Mouse (Mus musculus) megakaryocyte, embryonic 14.5 days (primary cell): Measurements from ENCODE around the gene Rtca. TPM values are rescaled to one million over a fixed set of nuclear protein-coding genes. Genes with fewer than 3 reads are reported as not detected.
A peak's percentile ranks its signal among the peaks of the same experiment; 100 is the strongest.

Source experiments
- H3K27me3 ChIP-seq: replicated peaks from 2 replicates; pipeline ENCODE3; 2012; ENCODE audit warnings: inconsistent platforms
- H3K36me3 ChIP-seq: replicated peaks from 2 replicates; pipeline ENCODE3; 2012; ENCODE audit warnings: low read length, inconsistent platforms, mixed read lengths
- H3K4me1 ChIP-seq: 2 replicates; pipeline ENCODE4 v1.6.1; 2012; ENCODE audit warnings: inconsistent platforms
- H3K4me3 ChIP-seq: replicated peaks from 2 replicates; pipeline ENCODE3; 2012; ENCODE audit warnings: moderate library complexity, mild to moderate bottlenecking, inconsistent platforms
- H3K9me3 ChIP-seq: 2 replicates; pipeline ENCODE4 v1.6.1; 2012; ENCODE audit warnings: inconsistent platforms
- FLI1 ChIP-seq: IDR thresholded peaks from 2 replicates; pipeline ENCODE4 v1.6.1; 2012; ENCODE audit warnings: low read length, inconsistent platforms, mixed read lengths
- GATA1 ChIP-seq: IDR thresholded peaks from 3 replicates; pipeline ENCODE4 v1.6.1; 2012; ENCODE audit warnings: mixed read lengths, low read length, inconsistent platforms, borderline replicate concordance
- polyA plus RNA-seq: library from polyadenylated mRNA; stranded (reverse); fragments of >175 nt; gene quantifications from 2 replicates; pipeline ENCODE4 v1.2.3, GENCODE M21; 2012; ENCODE audit warnings: low replicate concordance; ENCODE audit not compliant: insufficient read depth

Gene Rtca
- polyA plus RNA-seq, 1 experiment: 44.2 TPM

- TF ChIP-seq GATA1: no peak
- TF ChIP-seq FLI1: no peak
- Histone ChIP-seq H3K36me3 (no peaks in the 10 kb centered on the region), H3K27me3 (peaks cover 4% of the 10 kb centered on the region), H3K4me1 (peaks cover 44% of the 10 kb centered on the region), H3K9me3 (no peaks in the 10 kb centered on the region), H3K4me3 (no peak overlapping the region)
Measured at GRCm38 (mm10) chr3:116480119-116480518, 27.9 kb downstream of the Rtca start.

GRCm38 (mm10) chr3:116477351-116477750 lies 30.7 kb downstream of the Rtca start:
- Histone ChIP-seq H3K27me3 (peaks cover 6% of the 10 kb centered on the region), H3K4me3 (no peak overlapping the region), H3K4me1 (peaks cover 41% of the 10 kb centered on the region), H3K9me3 (no peaks in the 10 kb centered on the region), H3K36me3 (no peaks in the 10 kb centered on the region)
- no peak for TF ChIP-seq GATA1
- no peak for TF ChIP-seq FLI1

GRCm38 (mm10) chr3:116476686-116477298 lies 31.2 kb downstream of the Rtca start:
- no peak for TF ChIP-seq FLI1
- TF ChIP-seq GATA1: no peak
- Histone ChIP-seq H3K4me3 (peak overlapping the region; percentile 16), H3K27me3 (peaks cover 6% of the 10 kb centered on the region), H3K36me3 (no peaks in the 10 kb centered on the region), H3K4me1 (peaks cover 36% of the 10 kb centered on the region), H3K9me3 (no peaks in the 10 kb centered on the region)

GRCm38 (mm10) chr3:116474602-116475001 lies 33.4 kb downstream of the Rtca start:
- TF ChIP-seq FLI1 (no peak), GATA1 (no peak)
- H3K4me3 ChIP-seq: peak overlapping the region; percentile 28
- H3K36me3 ChIP-seq: no peaks in the 10 kb centered on the region
- H3K4me1 ChIP-seq: peaks cover 47% of the 10 kb centered on the region
- H3K27me3 ChIP-seq: peaks cover 6% of the 10 kb centered on the region
- H3K9me3 ChIP-seq: no peaks in the 10 kb centered on the region

GRCm38 (mm10) chr3:116465709-116466108 lies 42.3 kb downstream of the Rtca start:
- peaks cover 48% of the 10 kb centered on the region for H3K4me1 ChIP-seq
- no peak for TF ChIP-seq GATA1
- TF ChIP-seq FLI1: no peak
- H3K27me3 ChIP-seq: peaks cover 4% of the 10 kb centered on the region
- no peaks in the 10 kb centered on the region for H3K9me3 ChIP-seq
- no peaks in the 10 kb centered on the region for H3K36me3 ChIP-seq
- H3K4me3 ChIP-seq: peak overlapping the region; percentile 79

GRCm38 (mm10) chr3:116464318-116464717 lies 43.7 kb downstream of the Rtca start:
- Histone ChIP-seq H3K36me3 (no peaks in the 10 kb centered on the region), H3K9me3 (no peaks in the 10 kb centered on the region), H3K27me3 (peaks cover 4% of the 10 kb centered on the region), H3K4me1 (peaks cover 44% of the 10 kb centered on the region), H3K4me3 (no peak overlapping the region)
- TF ChIP-seq GATA1: no peak
- TF ChIP-seq FLI1: no peak

GRCm38 (mm10) chr3:116461053-116461452 lies 47.0 kb downstream of the Rtca start:
- no peaks in the 10 kb centered on the region for H3K9me3 ChIP-seq
- H3K27me3 ChIP-seq: no peaks in the 10 kb centered on the region

GRCm38 (mm10) chr3:116454529-116454928 lies 53.5 kb downstream of the Rtca start:
- Histone ChIP-seq H3K9me3 (peaks cover 11% of the 10 kb centered on the region; the same call in 1 of the 2 replicates), H3K36me3 (peaks cover 4% of the 10 kb centered on the region), H3K4me3 (no peak overlapping the region), H3K27me3 (no peaks in the 10 kb centered on the region), H3K4me1 (peaks cover 7% of the 10 kb centered on the region)
- TF ChIP-seq FLI1: no peak
- TF ChIP-seq GATA1: no peak

More at GRCm38 (mm10) chr3:116461053-116461452, 47.0 kb downstream of the Rtca start:
- Histone ChIP-seq H3K36me3 (no peaks in the 10 kb centered on the region), H3K4me1 (peaks cover 24% of the 10 kb centered on the region), H3K4me3 (no peak overlapping the region)
- no peak for TF ChIP-seq FLI1
- TF ChIP-seq GATA1: no peak

- Histone ChIP-seq H3K36me3 (peaks cover 4% of the 10 kb centered on the region), H3K27me3 (peaks cover under 1% of the 10 kb centered on the region), H3K4me1 (peaks cover 7% of the 10 kb centered on the region), H3K9me3 (peaks cover 11% of the 10 kb centered on the region; the same call in 1 of the 2 replicates), H3K4me3 (no peak overlapping the region)
- TF ChIP-seq GATA1 (no peak), FLI1 (no peak)
Measured at GRCm38 (mm10) chr3:116450741-116451140, 57.3 kb downstream of the Rtca start.

GRCm38 (mm10) chr3:116444327-116444726 lies 63.7 kb downstream of the Rtca start:
- Histone ChIP-seq H3K4me1 (peaks cover 28% of the 10 kb centered on the region), H3K9me3 (no peaks in the 10 kb centered on the region), H3K36me3 (no peaks in the 10 kb centered on the region), H3K27me3 (peaks cover 17% of the 10 kb centered on the region), H3K4me3 (no peak overlapping the region)
- TF ChIP-seq FLI1: no peak
- no peak for TF ChIP-seq GATA1
